Mouse (Mus musculus): ENCODE measurements around the gene Abcb4. TPM values are rescaled to one million over a fixed set of nuclear protein-coding genes. Genes with fewer than 3 reads are reported as not detected.

The Abcb4 gene
- polyA plus RNA-seq (2015; fragmentation: Nextera tagmentation; extraction: Ambion mirVana), result 2.0 and 2.4 TPM in 2 replicates

DNA sequence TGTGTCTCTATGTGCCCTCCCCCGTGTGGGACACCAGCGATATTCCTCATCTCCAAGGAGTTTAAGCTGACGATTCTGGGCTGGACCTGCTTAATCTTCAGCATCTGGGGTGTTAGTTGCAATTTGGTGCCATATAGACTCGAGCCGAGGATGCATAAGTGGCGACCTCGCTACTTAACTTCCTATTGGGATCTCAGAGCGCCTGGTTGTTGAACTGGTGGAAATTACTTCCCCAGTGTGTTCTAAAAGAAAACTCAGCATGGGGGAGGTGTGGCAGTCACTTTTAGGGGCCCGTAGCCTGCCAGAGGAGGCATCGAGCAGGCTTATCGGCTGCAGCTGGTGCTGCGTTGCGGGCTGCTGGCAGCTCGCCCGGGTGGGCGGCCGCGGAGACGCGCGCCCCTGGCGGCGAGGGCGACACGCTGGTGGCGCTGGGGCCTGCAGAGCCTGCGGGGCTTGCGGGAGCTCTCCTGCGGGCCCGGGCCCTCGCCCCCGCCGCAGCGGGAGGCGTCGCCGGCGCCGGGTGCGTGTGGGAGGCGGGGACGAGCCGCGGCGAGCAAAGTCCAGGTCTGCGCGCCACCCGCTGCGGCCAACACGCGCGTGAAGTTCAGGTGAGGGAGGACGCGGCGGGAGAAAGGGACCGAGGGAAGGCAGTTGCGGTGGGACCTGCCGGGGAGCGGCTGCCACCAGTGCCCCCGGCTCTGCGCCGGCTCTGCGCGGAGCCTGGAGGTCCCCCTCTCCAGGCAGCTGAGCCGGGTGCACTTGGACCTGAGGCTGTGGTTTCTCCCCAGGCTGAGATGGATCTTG, at the start of gene Abcb4:
Abcb4 (plus strand) TSS at position 418 of the 804 bp plus-strand sequence.

DNA sequence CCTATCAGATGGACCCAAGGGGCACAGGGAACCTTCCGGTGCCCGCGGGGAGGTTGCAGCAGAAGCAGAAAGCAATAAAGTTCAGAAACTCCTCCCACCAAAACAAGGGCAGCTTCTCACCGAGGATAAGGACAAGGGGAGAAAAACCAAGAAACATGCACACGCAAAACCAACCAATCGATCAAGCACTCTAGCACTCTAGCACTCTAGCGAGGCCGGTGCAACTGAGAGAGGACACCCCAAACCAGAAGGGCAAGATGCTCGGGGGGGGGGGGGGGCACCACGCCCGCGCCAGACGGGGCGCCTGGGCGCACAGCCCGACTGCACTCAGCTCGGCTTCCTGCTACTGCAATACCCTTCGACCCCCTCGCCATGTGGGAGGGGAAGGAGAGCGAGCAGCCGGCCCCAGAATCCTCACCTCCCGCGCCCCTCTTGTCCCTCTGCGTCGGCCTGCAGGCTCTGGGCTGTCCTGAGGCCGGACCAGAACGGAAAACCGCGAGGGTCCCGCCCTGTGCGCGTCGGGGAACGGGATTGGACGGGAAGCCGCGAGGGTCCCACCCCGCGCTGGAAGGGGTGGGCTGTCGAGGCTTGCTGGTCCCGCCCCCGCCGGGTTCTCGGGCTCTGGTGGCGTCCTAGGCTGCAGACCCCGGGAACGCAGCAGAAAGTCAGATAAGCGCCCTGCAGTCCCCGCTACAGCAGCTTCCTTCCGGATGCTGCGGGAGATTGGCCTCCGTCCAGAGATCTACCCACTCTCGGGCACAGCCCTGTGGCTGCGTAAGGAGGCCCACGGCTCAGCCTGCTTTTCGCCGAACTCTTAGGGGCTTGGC, 103.4 kb downstream of the Abcb4 start, which contains the start of gene Crot:
Crot (minus strand) TSS at position 639 of the 827 bp plus-strand sequence.

Other genes starting within 250 kb of the Abcb4 start
- 0.37 and 0.58 TPM in 2 replicates for gene Abcb1a, start 233.6 kb upstream of the Abcb4 start, polyA plus RNA-seq (2015; fragmentation: Nextera tagmentation; extraction: Ambion mirVana)
- 0.89 and 1.3 TPM in 2 replicates for gene Abcb1b, start 95.6 kb upstream of the Abcb4 start, polyA plus RNA-seq (2015; fragmentation: Nextera tagmentation; extraction: Ambion mirVana)
- gene Crot, start 103.6 kb downstream of the Abcb4 start, polyA plus RNA-seq (2015; fragmentation: Nextera tagmentation; extraction: Ambion mirVana), result 39.7 and 39.9 TPM in 2 replicates
- gene Tmem243, start 207.0 kb downstream of the Abcb4 start, polyA plus RNA-seq (2015; fragmentation: Nextera tagmentation; extraction: Ambion mirVana), result 13.8 and 14.3 TPM in 2 replicates

Measured in skeletal muscle tissue, postnatal 0 days (tissue).